Mouse (Mus musculus) myocyte (in vitro differentiated cells): ENCODE data around the gene Rpp21. TPM values are rescaled to one million over a fixed set of nuclear protein-coding genes. Genes with fewer than 3 reads are reported as not detected.
A peak's percentile ranks its signal among the peaks of the same experiment; 100 is the strongest.

Source experiments
- H3K27me3 ChIP-seq: one replicate; pipeline ENCODE4 v1.6.1; 2011; ENCODE audit not compliant: control insufficient read depth, insufficient read depth, insufficient read length
- H3K36me3 ChIP-seq: one replicate; pipeline ENCODE4 v1.6.1; 2011; ENCODE audit not compliant: control insufficient read depth, insufficient read depth
- H3K4me2 ChIP-seq: one replicate; pipeline ENCODE4 v1.6.1; 2011; ENCODE audit warnings: low read depth, control low read depth
- H3K4me3 ChIP-seq: one replicate; pipeline ENCODE4 v1.5.1; 2011; ENCODE audit warnings: mild to moderate bottlenecking, control low read depth, moderate library complexity
- H3K79me2 ChIP-seq: one replicate; pipeline ENCODE4 v1.6.1; 2011; ENCODE audit not compliant: control insufficient read depth, insufficient read depth
- H3ac ChIP-seq: one replicate; pipeline ENCODE4 v1.6.1; 2011; ENCODE audit not compliant: control insufficient read depth, insufficient read length
- CEBPB ChIP-seq: IDR thresholded peaks from 2 replicates; pipeline ENCODE4 v1.6.1; 2011; ENCODE audit warnings: mild to moderate bottlenecking, moderate library complexity; ENCODE audit not compliant: poor library complexity, insufficient read depth, severe bottlenecking
- E2F4 ChIP-seq: IDR thresholded peaks from one replicate; pipeline ENCODE4 v1.6.1; 2011; ENCODE audit warnings: mild to moderate bottlenecking, control low read depth, moderate library complexity; ENCODE audit not compliant: insufficient read depth
- MAX ChIP-seq: IDR thresholded peaks from one replicate; pipeline ENCODE4 v1.6.1; 2011; ENCODE audit warnings: low read depth, mild to moderate bottlenecking, control low read depth
- MYOD1 ChIP-seq, 3 experiments: IDR thresholded peaks; one replicate each; pipeline ENCODE4 v1.6.1; 2011; ENCODE audit warnings: control low read depth in 2 of 3, low read depth in 2 of 3, mild to moderate bottlenecking in 2 of 3, moderate library complexity in 1 of 3; ENCODE audit not compliant: insufficient read length in 2 of 3, control insufficient read depth in 1 of 3
- MYOG ChIP-seq, 3 experiments: IDR thresholded peaks; one replicate each; pipeline ENCODE4 v1.6.1; 2011; ENCODE audit warnings: control low read depth in 2 of 3, low read depth in 2 of 3, mild to moderate bottlenecking in 2 of 3; ENCODE audit not compliant: insufficient read length in 2 of 3, control insufficient read depth in 1 of 3, insufficient read depth in 1 of 3
- POLR2A ChIP-seq: IDR thresholded peaks from one replicate; pipeline ENCODE4 v1.6.1; 2011; ENCODE audit warnings: low read depth, mild to moderate bottlenecking, control low read depth, moderate library complexity; ENCODE audit not compliant: insufficient read length
- POLR2AphosphoS2 ChIP-seq: IDR thresholded peaks from one replicate; pipeline ENCODE4 v1.6.1; 2011; ENCODE audit warnings: low read depth, control low read depth; ENCODE audit not compliant: insufficient read length
- REST ChIP-seq: IDR thresholded peaks from one replicate; pipeline ENCODE4 v1.6.1; 2011; ENCODE audit warnings: mild to moderate bottlenecking, control low read depth, moderate library complexity; ENCODE audit not compliant: insufficient read depth, insufficient read length
- SRF ChIP-seq: IDR thresholded peaks from one replicate; pipeline ENCODE4 v1.6.1; 2011; ENCODE audit warnings: low read depth; ENCODE audit not compliant: control insufficient read depth, insufficient read length
- TCF12 ChIP-seq: IDR thresholded peaks from one replicate; pipeline ENCODE4 v1.6.1; 2011; ENCODE audit warnings: mild to moderate bottlenecking, control low read depth; ENCODE audit not compliant: poor library complexity, insufficient read depth, severe bottlenecking
- TCF3 ChIP-seq: IDR thresholded peaks from one replicate; pipeline ENCODE4 v1.6.1; 2011; ENCODE audit warnings: low read depth, control low read depth; ENCODE audit not compliant: insufficient read length
- USF1 ChIP-seq: IDR thresholded peaks from one replicate; pipeline ENCODE4 v1.6.1; 2011; ENCODE audit warnings: low read depth, mild to moderate bottlenecking, control low read depth, moderate library complexity
- polyA plus RNA-seq: library from polyadenylated mRNA; unstranded; fragments of >200 nt; fragmentation: generic; extraction: Trizol; gene quantifications from one replicate; pipeline ENCODE4 v1.2.1, GENCODE M21; 2012; ENCODE audit warnings: missing spikeins

Gene Rpp21
- polyA plus RNA-seq, 1 experiment = 59.2 TPM

DNA sequence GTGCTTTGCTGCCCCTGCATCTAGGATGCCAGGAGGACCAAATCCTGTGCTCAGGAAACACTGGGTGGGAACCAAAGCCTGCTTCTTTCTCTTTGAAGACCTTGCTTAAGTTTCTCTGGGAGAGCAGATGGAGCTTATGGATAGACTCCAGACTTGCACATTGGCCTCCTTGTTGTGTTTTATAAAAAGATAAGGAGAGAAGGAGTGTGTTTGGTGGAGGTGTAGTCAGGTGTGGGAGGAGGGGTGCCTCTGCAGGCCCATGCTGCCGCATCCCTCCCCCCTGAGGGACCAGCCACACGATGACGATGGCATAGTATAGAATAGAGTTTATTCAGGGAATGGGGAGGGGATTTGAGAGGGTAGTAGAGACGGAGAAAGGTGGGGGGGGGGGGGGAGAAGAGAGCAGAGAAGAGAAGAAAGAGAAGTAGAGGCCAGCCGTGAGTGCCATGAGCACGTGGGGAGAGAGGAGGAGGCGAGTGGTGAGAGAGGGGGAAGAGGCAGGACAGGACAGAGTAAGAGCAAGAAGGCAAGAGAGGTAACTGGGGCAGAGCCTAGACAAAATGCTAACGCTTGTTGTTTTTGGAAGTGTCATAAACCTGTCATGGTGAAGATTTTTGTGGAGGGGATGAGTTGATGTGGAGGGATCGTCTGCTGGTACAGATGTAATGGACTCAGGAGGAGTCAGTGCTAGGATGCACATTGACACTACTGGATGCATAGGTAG, 14.9 kb upstream of the Rpp21 start:
- peak overlapping the region; percentile 97 for H3K4me2 ChIP-seq
- H3K79me2 ChIP-seq = peaks cover 57% of the 10 kb centered on the region
- H3K27me3 ChIP-seq = no peaks in the 10 kb centered on the region
- peak overlapping the region; percentile 83 for H3K4me3 ChIP-seq
- no peak for TF ChIP-seq MAX
- no peak for TF ChIP-seq MYOD1 (IDR thresholded peaks at IDR 0.05; ENCODE audit: control insufficient read depth in 1 of 3, insufficient read length in 2 of 3, low read depth in 2 of 3)
- TF ChIP-seq POLR2A = no peak
- TF ChIP-seq TCF12 = no peak
- TF ChIP-seq TCF3 = no peak
- no peak for TF ChIP-seq SRF
- no peak for TF ChIP-seq E2F4
- TF ChIP-seq USF1 = no peak
- no peak for TF ChIP-seq CEBPB
- no peak for TF ChIP-seq REST
- no peak for TF ChIP-seq MYOG (IDR thresholded peaks at IDR 0.05; ENCODE audit: control insufficient read depth in 1 of 3, insufficient read depth in 1 of 3, insufficient read length in 2 of 3, low read depth in 2 of 3)
- no peak for TF ChIP-seq POLR2AphosphoS2
- H3ac ChIP-seq = no peak overlapping the region
- H3K36me3 ChIP-seq = peaks cover 6% of the 10 kb centered on the region

DNA sequence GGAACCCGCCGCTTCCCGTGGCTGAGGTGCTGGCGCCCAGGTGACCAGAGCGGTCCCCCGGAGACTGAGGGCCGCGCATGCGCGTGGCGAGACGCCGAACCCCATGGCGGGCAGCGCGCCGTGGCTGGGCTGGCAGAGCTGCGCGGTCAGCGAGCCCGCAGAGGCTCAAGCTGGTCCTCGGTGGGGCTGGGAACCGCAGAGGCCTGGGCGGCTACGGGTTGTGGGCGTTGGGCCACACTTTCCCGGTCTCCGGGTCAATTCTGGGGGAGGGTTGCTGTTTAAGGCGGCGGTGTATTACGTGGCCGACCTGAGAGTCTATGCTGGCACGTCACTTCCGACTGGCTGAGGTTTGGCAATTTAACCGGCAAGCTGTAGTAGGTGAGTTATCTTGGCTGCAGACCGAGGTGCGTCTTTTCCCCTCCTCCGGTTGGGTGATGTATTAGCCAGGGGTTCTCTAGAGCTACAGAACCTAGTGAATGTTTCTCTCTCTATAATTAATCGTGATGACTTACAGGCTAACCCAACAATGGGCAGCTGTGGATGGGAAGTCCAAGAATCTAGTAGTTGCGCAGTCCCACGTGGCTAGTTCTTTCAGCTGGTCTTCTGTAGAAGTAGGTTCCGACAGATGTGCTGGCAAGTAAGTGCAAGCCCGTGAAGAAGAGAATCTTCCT, 13.9 kb upstream of the Rpp21 start, which contains the start of gene Trim39:
Trim39 (minus strand) TSS at position 662 of the 671 bp plus-strand sequence.
- TF ChIP-seq MYOD1 (IDR thresholded peaks at IDR 0.05; ENCODE audit: control insufficient read depth in 1 of 3, insufficient read length in 2 of 3, low read depth in 2 of 3) = no peak
- no peak for TF ChIP-seq REST
- TF ChIP-seq USF1 = no peak
- no peak for TF ChIP-seq MAX
- TF ChIP-seq POLR2A = peak; percentile 64
- TF ChIP-seq MYOG (IDR thresholded peaks at IDR 0.05; ENCODE audit: control insufficient read depth in 1 of 3, insufficient read depth in 1 of 3, insufficient read length in 2 of 3, low read depth in 2 of 3) = no peak
- no peak for TF ChIP-seq CEBPB
- TF ChIP-seq POLR2AphosphoS2 = peak; percentile 7
- no peak for TF ChIP-seq E2F4
- peaks cover 6% of the 10 kb centered on the region for H3K36me3 ChIP-seq
- H3K4me3 ChIP-seq = peak within 1 kb of the TSS; percentile 83
- H3K4me2 ChIP-seq = peak within 1 kb of the TSS; percentile 97
- peaks cover 52% of the 10 kb centered on the region for H3K79me2 ChIP-seq
- no peaks in the 10 kb centered on the region for H3K27me3 ChIP-seq
- H3ac ChIP-seq = peak within 1 kb of the TSS; percentile 82

- Histone ChIP-seq H3ac (peak overlapping the region; percentile 82), H3K36me3 (peaks cover 5% of the 10 kb centered on the region), H3K4me3 (peak overlapping the region; percentile 83)
Observed at GRCm38 (mm10) chr17:36270956-36271585, 13.2 kb upstream of the Rpp21 start.

GRCm38 (mm10) chr17:36265834-36266233, 8.0 kb upstream of the Rpp21 start:
- no peaks in the 10 kb centered on the region for H3K27me3 ChIP-seq
- H3K79me2 ChIP-seq = no peaks in the 10 kb centered on the region
- peaks cover 6% of the 10 kb centered on the region for H3K36me3 ChIP-seq
- no peak overlapping the region for H3K4me2 ChIP-seq
- H3ac ChIP-seq = no peak overlapping the region
- H3K4me3 ChIP-seq = no peak overlapping the region
- TF ChIP-seq MAX (no peak), TCF3 (no peak), E2F4 (no peak), MYOD1 (IDR thresholded peaks at IDR 0.05; ENCODE audit: control insufficient read depth in 1 of 3, insufficient read length in 2 of 3, low read depth in 2 of 3) (no peak), SRF (no peak), POLR2A (no peak), REST (no peak), MYOG (IDR thresholded peaks at IDR 0.05; ENCODE audit: control insufficient read depth in 1 of 3, insufficient read depth in 1 of 3, insufficient read length in 2 of 3, low read depth in 2 of 3) (no peak), TCF12 (no peak)

More at GRCm38 (mm10) chr17:36270956-36271585, 13.2 kb upstream of the Rpp21 start:
- no peaks in the 10 kb centered on the region for H3K27me3 ChIP-seq
- peaks cover 46% of the 10 kb centered on the region for H3K79me2 ChIP-seq
- TF ChIP-seq POLR2A (peak; percentile 63), MYOG (IDR thresholded peaks at IDR 0.05; ENCODE audit: control insufficient read depth in 1 of 3, insufficient read depth in 1 of 3, insufficient read length in 2 of 3, low read depth in 2 of 3) (peak in 2 of 3 experiments; percentile 76 to 84), E2F4 (peak; percentile 2), TCF12 (no peak), USF1 (no peak), MAX (no peak), REST (no peak), MYOD1 (IDR thresholded peaks at IDR 0.05; ENCODE audit: control insufficient read depth in 1 of 3, insufficient read length in 2 of 3, low read depth in 2 of 3) (peak in 2 of 3 experiments; percentile 55 to 68), TCF3 (no peak), POLR2AphosphoS2 (peak; percentile 66), CEBPB (no peak), SRF (no peak)
- H3K4me2 ChIP-seq = peak overlapping the region; percentile 78
